Mouse (Mus musculus): ENCODE measurements at regions not wholly inside any gene's neighbourhood (a gene's known extent, or its start where the extent isn't known, plus 50 kb on each side); places are given as distances from the start of the nearest gene placed in this dataset.

GRCm38 (mm10) chr8:28117997-28118778 is 670.7 kb downstream of the Poteg start:
- no peak overlapping the region for H3K4me3 ChIP-seq
- WGBS: 25% methylated on average over 7 of the region's 7 CpGs
- peaks cover 10% of the 10 kb centered on the region for H3K4me1 ChIP-seq
- H3K36me3 ChIP-seq: no peaks in the 10 kb centered on the region
- no peaks in the 10 kb centered on the region for H3K27me3 ChIP-seq
- H3K27ac ChIP-seq (replicated peaks): no peak overlapping the region
- H3K9me3 ChIP-seq: no peaks in the 10 kb centered on the region
- no peak overlapping the region for H3K9ac ChIP-seq (replicated peaks)
- peak; percentile 61; the same call in 1 of the 2 replicates for ATAC-seq (replicated peaks)
- H3K4me2 ChIP-seq (replicated peaks): no peak overlapping the region

DNA sequence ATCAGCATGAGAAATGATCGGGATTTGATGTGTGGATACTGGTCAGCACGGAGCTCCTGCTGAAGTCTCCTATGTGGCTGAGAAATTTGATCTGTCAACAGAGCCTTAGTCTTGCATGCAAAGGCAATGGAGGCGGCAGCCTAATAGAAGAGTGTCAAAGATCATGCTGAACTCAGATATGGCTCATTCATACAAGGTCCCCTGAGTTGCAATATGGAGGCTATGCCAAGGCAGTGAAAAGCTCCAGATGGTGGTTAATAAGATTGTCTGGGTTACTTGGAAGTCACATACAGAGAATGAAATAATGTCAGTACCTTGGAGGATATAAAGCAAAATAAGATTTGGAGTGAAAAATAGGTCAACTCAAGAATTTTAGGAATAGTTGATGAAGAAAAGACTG is 677.6 kb downstream of the Poteg start:
- H3K9me3 ChIP-seq: no peaks in the 10 kb centered on the region
- ATAC-seq (replicated peaks): no peak
- H3K27ac ChIP-seq (replicated peaks): no peak overlapping the region
- no peak overlapping the region for H3K9ac ChIP-seq (replicated peaks)
- no peaks in the 10 kb centered on the region for H3K27me3 ChIP-seq
- H3K4me1 ChIP-seq: no peaks in the 10 kb centered on the region
- no peak overlapping the region for H3K4me3 ChIP-seq
- H3K4me2 ChIP-seq (replicated peaks): no peak overlapping the region
- H3K36me3 ChIP-seq: no peaks in the 10 kb centered on the region
- WGBS: 74% methylated on average over 3 of the region's 3 CpGs

DNA sequence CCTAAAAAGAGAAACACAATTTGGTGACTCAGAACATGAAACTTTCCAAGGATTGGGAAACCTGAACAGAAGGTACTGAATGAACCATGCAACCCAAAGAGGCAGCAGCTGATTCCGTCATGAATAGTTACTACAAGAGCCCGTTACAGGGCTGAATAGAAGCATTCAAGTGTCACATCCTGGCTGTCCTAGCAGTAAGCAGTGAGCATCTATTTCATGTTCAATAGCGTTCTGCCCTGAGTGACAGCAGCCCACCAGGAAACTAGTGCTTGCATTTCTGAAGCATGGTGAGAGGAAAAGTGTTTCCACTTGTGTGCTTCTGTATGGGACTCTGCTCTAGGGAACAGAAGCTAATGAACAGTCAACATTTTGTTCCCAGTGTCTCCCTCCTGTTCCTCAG is 694.4 kb downstream of the Poteg start:
- Histone ChIP-seq H3K9me3 (no peaks in the 10 kb centered on the region), H3K4me1 (no peaks in the 10 kb centered on the region), H3K27me3 (no peaks in the 10 kb centered on the region), H3K4me3 (no peak overlapping the region), H3K27ac (replicated peaks) (no peak overlapping the region), H3K9ac (replicated peaks) (no peak overlapping the region), H3K4me2 (replicated peaks) (no peak overlapping the region), H3K36me3 (no peaks in the 10 kb centered on the region)
- WGBS: 13% methylated on average over 3 of the region's 3 CpGs
- ATAC-seq (replicated peaks): peak; percentile 70

DNA sequence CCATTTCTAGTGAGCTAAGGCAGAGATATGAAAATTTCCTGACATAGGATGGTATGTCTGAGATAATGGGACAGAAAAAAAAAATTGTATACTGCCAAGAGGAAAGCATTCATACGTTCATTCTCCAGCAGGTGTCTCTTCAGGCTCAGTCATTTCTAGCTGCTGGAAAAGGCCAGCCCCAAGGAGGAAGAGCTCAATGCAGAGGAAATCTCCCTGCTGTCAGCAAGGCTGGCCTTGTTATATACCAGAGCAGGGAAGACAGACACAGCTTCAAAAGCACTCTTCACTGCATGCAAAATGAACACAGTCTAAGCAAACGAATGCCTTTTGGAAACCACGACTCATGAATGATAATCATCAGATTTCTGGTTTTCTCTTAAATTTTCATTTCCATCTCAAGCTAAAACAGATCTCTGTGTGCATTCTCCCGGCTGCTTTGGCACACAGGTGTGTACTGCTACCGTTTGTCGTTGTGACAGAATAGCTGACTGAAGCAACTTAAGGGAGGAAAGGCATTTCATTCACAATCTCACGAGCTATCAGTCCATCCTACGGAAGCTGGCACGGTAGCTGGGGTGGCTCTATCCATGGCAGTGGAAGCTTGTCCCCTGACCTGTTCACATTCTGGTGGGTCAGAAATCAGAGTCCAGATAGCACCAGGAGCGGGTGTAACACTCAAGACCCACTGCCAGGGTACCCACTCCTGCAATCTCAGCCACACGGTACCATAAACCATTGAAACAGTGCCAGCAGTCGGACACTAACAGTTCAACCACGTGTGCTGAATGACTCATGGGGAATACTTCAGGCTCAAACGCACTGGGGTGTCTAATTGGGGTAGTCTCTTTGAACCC is 701.4 kb downstream of the Poteg start:
- Histone ChIP-seq H3K36me3 (no peaks in the 10 kb centered on the region), H3K4me3 (no peak overlapping the region), H3K4me2 (replicated peaks) (no peak overlapping the region), H3K27me3 (no peaks in the 10 kb centered on the region), H3K9me3 (no peaks in the 10 kb centered on the region), H3K27ac (replicated peaks) (no peak overlapping the region), H3K9ac (replicated peaks) (no peak overlapping the region), H3K4me1 (0 out of 2 replicates have a peak, but pooled peaks cover 10% of the 10 kb centered on the region)
- peak; percentile 89 for ATAC-seq (replicated peaks)
- WGBS: 65% methylated on average over 14 of the region's 14 CpGs

- no peaks in the 10 kb centered on the region for H3K36me3 ChIP-seq
- H3K9me3 ChIP-seq: no peaks in the 10 kb centered on the region
- ATAC-seq (replicated peaks): no peak
- no peak overlapping the region for H3K4me2 ChIP-seq (replicated peaks)
- 0 out of 2 replicates have a peak, but pooled peaks cover 10% of the 10 kb centered on the region for H3K4me1 ChIP-seq
- H3K9ac ChIP-seq (replicated peaks): no peak overlapping the region
- 66% methylated on average over 3 of the region's 3 CpGs for WGBS
- no peak overlapping the region for H3K27ac ChIP-seq (replicated peaks)
- no peak overlapping the region for H3K4me3 ChIP-seq
- H3K27me3 ChIP-seq: no peaks in the 10 kb centered on the region
These were observed 701.9 kb downstream of the Poteg start for GRCm38 (mm10) chr8:28149453-28149767.

DNA sequence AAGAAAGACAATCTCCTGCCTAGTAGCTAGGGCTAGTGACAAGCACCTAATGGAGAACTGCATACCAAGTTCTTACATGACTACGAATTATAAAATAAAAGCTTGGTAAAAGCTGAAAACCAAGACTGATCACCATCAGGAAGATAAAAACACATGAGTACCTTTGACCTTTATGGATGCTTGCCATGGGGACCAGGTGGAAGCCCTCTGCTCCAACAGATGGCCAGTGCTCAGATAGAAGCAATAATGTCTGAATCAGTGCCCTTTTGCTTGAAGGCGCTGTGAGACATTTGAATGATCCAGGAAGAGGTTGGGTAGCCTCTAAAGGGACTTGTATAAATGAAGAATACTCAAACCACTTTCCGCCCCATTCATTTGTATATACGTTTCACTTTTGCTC is 713.2 kb downstream of the Poteg start:
- Histone ChIP-seq H3K27ac (replicated peaks) (no peak overlapping the region), H3K9ac (replicated peaks) (no peak overlapping the region), H3K27me3 (no peaks in the 10 kb centered on the region), H3K36me3 (no peaks in the 10 kb centered on the region), H3K4me3 (no peak overlapping the region), H3K4me2 (replicated peaks) (no peak overlapping the region), H3K9me3 (no peaks in the 10 kb centered on the region), H3K4me1 (no peaks in the 10 kb centered on the region)
- no peak for ATAC-seq (replicated peaks)
- WGBS: 88% methylated on average over 4 of the region's 4 CpGs

- H3K27me3 ChIP-seq: no peaks in the 10 kb centered on the region
- no peaks in the 10 kb centered on the region for H3K9me3 ChIP-seq
- H3K36me3 ChIP-seq: no peaks in the 10 kb centered on the region
- no peak overlapping the region for H3K4me2 ChIP-seq (replicated peaks)
- H3K4me3 ChIP-seq: no peak overlapping the region
- ATAC-seq (replicated peaks): no peak
- no peak overlapping the region for H3K9ac ChIP-seq (replicated peaks)
- 62% methylated on average over 1 of the region's 1 CpGs for WGBS
- H3K27ac ChIP-seq (replicated peaks): no peak overlapping the region
- H3K4me1 ChIP-seq: no peaks in the 10 kb centered on the region
These were observed 720.6 kb downstream of the Poteg start for GRCm38 (mm10) chr8:28168036-28168435.

- Histone ChIP-seq H3K4me2 (replicated peaks) (no peak overlapping the region), H3K27ac (replicated peaks) (no peak overlapping the region), H3K36me3 (no peaks in the 10 kb centered on the region), H3K4me3 (no peak overlapping the region), H3K9ac (replicated peaks) (no peak overlapping the region), H3K9me3 (no peaks in the 10 kb centered on the region), H3K27me3 (no peaks in the 10 kb centered on the region), H3K4me1 (no peaks in the 10 kb centered on the region)
- 22% methylated on average over 4 of the region's 4 CpGs for WGBS
- no peak for ATAC-seq (replicated peaks)
These were observed 724.0 kb downstream of the Poteg start for GRCm38 (mm10) chr8:28171456-28171855.

DNA sequence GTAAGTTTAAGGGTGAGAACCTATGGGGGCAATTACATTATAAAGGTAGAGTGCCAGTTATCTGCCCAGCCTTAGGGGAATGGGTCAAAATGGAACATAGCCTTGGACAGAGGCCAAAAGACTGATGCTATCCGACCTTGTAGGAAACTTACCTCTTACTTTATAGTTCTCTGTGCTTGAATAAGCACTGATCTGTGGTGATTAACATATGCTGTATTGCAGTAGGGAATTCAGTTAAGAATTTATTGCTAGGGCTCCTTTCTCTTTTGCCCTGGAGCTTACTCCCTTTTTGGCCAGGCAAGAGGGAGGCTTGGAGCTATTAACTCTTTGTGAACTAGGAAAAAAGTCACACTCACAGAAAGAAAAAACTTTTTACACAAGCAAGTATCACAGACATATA is 748.5 kb downstream of the Poteg start:
- Histone ChIP-seq H3K27me3 (no peaks in the 10 kb centered on the region), H3K27ac (replicated peaks) (no peak overlapping the region), H3K4me3 (no peak overlapping the region), H3K36me3 (no peaks in the 10 kb centered on the region), H3K9ac (replicated peaks) (no peak overlapping the region), H3K4me1 (no peaks in the 10 kb centered on the region), H3K9me3 (no peaks in the 10 kb centered on the region), H3K4me2 (replicated peaks) (no peak overlapping the region)
- ATAC-seq (replicated peaks): no peak
- 50% methylated on average over 1 of the region's 1 CpGs for WGBS

GRCm38 (mm10) chr8:28235562-28235961 is 788.1 kb downstream of the Poteg start:
- no peak overlapping the region for H3K4me2 ChIP-seq (replicated peaks)
- no peak overlapping the region for H3K9ac ChIP-seq (replicated peaks)
- no peak overlapping the region for H3K4me3 ChIP-seq
- H3K4me1 ChIP-seq: no peaks in the 10 kb centered on the region
- no peak for ATAC-seq (replicated peaks)
- H3K27ac ChIP-seq (replicated peaks): no peak overlapping the region
- WGBS: 87% methylated on average over 5 of the region's 5 CpGs
- no peaks in the 10 kb centered on the region for H3K36me3 ChIP-seq
- H3K9me3 ChIP-seq: no peaks in the 10 kb centered on the region
- no peaks in the 10 kb centered on the region for H3K27me3 ChIP-seq

- 78% methylated on average over 7 of the region's 7 CpGs for WGBS
- no peak for ATAC-seq (replicated peaks)
These were observed 791.9 kb downstream of the Poteg start for GRCm38 (mm10) chr8:28239411-28239810.

DNA sequence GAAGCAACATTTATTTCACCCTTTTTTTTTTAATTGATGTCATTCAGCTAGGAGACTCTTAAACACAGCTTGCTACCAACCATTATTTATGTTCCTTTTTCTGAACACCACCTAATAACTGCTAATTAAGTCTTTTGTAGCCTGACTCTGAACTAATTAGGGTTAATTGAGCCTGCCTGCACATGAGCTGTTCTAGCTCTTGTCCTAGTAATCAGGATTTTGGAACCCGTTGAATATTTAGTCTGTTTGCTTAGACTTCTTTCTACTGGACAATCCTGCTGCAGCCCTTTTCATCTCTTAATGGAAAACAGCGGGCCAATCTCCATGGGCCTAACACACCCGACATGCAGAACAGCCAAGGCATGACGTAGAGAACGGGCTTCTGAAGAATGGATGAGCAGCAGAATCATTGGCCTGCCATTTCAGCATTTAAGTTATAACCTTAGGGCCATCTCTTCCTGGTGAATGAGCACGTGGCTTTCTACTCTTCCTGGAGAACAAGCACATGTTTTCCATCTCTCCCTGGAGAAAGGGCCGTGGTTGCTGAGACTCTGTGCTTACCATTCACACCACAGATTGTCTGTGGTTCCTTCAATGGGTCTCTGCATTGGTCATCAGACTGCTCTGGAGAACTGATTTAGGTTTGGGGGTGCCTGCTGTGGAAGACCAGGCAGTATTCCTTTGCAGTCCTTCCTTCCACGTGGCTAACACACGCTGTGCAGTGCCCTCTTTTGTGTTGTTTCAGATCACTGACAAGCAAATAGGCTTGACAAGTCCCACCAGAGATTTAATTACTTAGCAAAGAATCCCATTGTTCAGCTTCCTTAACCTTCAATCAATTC is 805.1 kb downstream of the Poteg start:
- H3K9ac ChIP-seq (replicated peaks): no peak overlapping the region
- H3K27me3 ChIP-seq: 0 out of 2 replicates have a peak, but pooled peaks cover 15% of the 10 kb centered on the region
- peak; percentile 96 for ATAC-seq (replicated peaks)
- H3K4me1 ChIP-seq: peaks cover 6% of the 10 kb centered on the region
- H3K27ac ChIP-seq (replicated peaks): no peak overlapping the region
- H3K9me3 ChIP-seq: no peaks in the 10 kb centered on the region
- H3K36me3 ChIP-seq: no peaks in the 10 kb centered on the region
- WGBS: 14% methylated on average over 9 of the region's 9 CpGs
- H3K4me3 ChIP-seq: no peak overlapping the region
- no peak overlapping the region for H3K4me2 ChIP-seq (replicated peaks)

More at GRCm38 (mm10) chr8:28239411-28239810, 791.9 kb downstream of the Poteg start:
- H3K36me3 ChIP-seq: no peaks in the 10 kb centered on the region
- no peaks in the 10 kb centered on the region for H3K4me1 ChIP-seq
- no peak overlapping the region for H3K9ac ChIP-seq (replicated peaks)
- H3K9me3 ChIP-seq: no peaks in the 10 kb centered on the region
- no peaks in the 10 kb centered on the region for H3K27me3 ChIP-seq
- H3K27ac ChIP-seq (replicated peaks): no peak overlapping the region
- H3K4me2 ChIP-seq (replicated peaks): no peak overlapping the region
- H3K4me3 ChIP-seq: no peak overlapping the region
